Mouse (Mus musculus) cerebellum, postnatal 36 days (tissue): ENCODE data around the gene Cdr2.
"Not testable (repeated sequence)": the region's sequence is repeated elsewhere in the genome, so short reads cannot be mapped to it uniquely, and the experiment has no call there.

Source experiments
- DNase-seq, 2 experiments: peaks; one replicate each; pipeline ENCODE4 v3.0.0; 2021 to 2022; ENCODE audit warnings: mixed read lengths in 2 of 2

The Cdr2 gene

GRCm38 (mm10) chr7:120982200-120982841 is at the start of gene Cdr2, which contains the start of gene Mfsd13b:
Gene Cdr2 (minus strand): TSS chr7:120982312.
Gene Mfsd13b (plus strand): TSS chr7:120982509.
- peak; percentile 89 to 97 for DNase-seq

- not testable (repeated sequence) for DNase-seq
These were observed 47.8 kb upstream of the Cdr2 start for GRCm38 (mm10) chr7:121029947-121030346.

- no peak for DNase-seq
These were observed 44.2 kb upstream of the Cdr2 start for GRCm38 (mm10) chr7:121026300-121026699.

GRCm38 (mm10) chr7:121025221-121026008 is 43.3 kb upstream of the Cdr2 start:
- no peak for DNase-seq

GRCm38 (mm10) chr7:121020277-121020676 is 38.2 kb upstream of the Cdr2 start:
- no peak for DNase-seq

- no peak for DNase-seq
These were observed 36.7 kb upstream of the Cdr2 start for GRCm38 (mm10) chr7:121018778-121019177.

GRCm38 (mm10) chr7:121014486-121014885 is 32.4 kb upstream of the Cdr2 start:
- DNase-seq = no peak

GRCm38 (mm10) chr7:121011794-121012689 is 29.9 kb upstream of the Cdr2 start:
- no peak for DNase-seq

- DNase-seq = no peak
These were observed 21.8 kb upstream of the Cdr2 start for GRCm38 (mm10) chr7:121003793-121004418.

GRCm38 (mm10) chr7:121002407-121002928 is 20.4 kb upstream of the Cdr2 start:
- no peak for DNase-seq

- no peak for DNase-seq
These were observed 19.8 kb upstream of the Cdr2 start for GRCm38 (mm10) chr7:121001879-121002278.

GRCm38 (mm10) chr7:121000065-121000822 is 18.1 kb upstream of the Cdr2 start:
- DNase-seq = no peak

- DNase-seq = no peak
These were observed 17.0 kb upstream of the Cdr2 start for GRCm38 (mm10) chr7:120999021-120999530.

- no peak for DNase-seq
These were observed 9.1 kb upstream of the Cdr2 start for GRCm38 (mm10) chr7:120991191-120991590.

GRCm38 (mm10) chr7:120982968-120983367 is 856 bp upstream of the Cdr2 start:
- DNase-seq = no peak

- DNase-seq = peak; percentile 49 to 51
These were observed 884 bp downstream of the Cdr2 start for GRCm38 (mm10) chr7:120980931-120981924.

- DNase-seq = no peak
These were observed 2.1 kb downstream of the Cdr2 start for GRCm38 (mm10) chr7:120980041-120980440.

GRCm38 (mm10) chr7:120977063-120977462 is 5.0 kb downstream of the Cdr2 start:
- no peak for DNase-seq

GRCm38 (mm10) chr7:120974001-120974400 is 8.1 kb downstream of the Cdr2 start:
- DNase-seq = no peak

GRCm38 (mm10) chr7:120972471-120972870 is 9.6 kb downstream of the Cdr2 start:
- not testable (repeated sequence) for DNase-seq
